ENCODE assay signal across 12 mouse cellular contexts in genomic region chr11:46092121-46092520, GRCm38 (mm10). TPM values are rescaled to one million over a fixed set of nuclear protein-coding genes. Genes with fewer than 3 reads are reported as not detected.
DNase-seq lines count a peak whose midpoint lies in the region; ATAC-seq and TF ChIP-seq lines count a peak whose summit lies in the region.
"Had no signal": no experiment of that assay in that cellular context is flagged by ENCODE, and none has a peak within 500 bp of the region (broad histone marks: within the 10 kb centered on the region; RNA-seq: fewer than 3 reads in every experiment).

No protein-coding gene starts in this region.

- H3K4me2 ChIP-seq in heart, embryonic 11.5 days: no peak overlapping the region
- no peak overlapping the region for H3K4me2 ChIP-seq in liver, embryonic 13.5 days
- H3K4me2 ChIP-seq in liver, postnatal 0 days (ENCODE audit: low read depth, low read length): no peak overlapping the region
- no peak overlapping the region for H3K4me2 ChIP-seq in stomach, embryonic 16.5 days (ENCODE audit: low read depth, low read length)

- peaks cover 13% of the 10 kb centered on the region; the same call in 1 of the 2 replicates for H3K36me3 ChIP-seq in heart, embryonic 11.5 days (ENCODE audit: control insufficient read depth, insufficient read depth, low read length)
- no peaks in the 10 kb centered on the region for H3K36me3 ChIP-seq in liver, embryonic 13.5 days
- H3K36me3 ChIP-seq in liver, postnatal 0 days (replicated peaks; ENCODE audit: insufficient read depth, low read length): no peaks in the 10 kb centered on the region
- peaks cover 3% of the 10 kb centered on the region; the same call in 1 of the 2 replicates for H3K36me3 ChIP-seq in stomach, embryonic 16.5 days (ENCODE audit: control insufficient read depth, insufficient read depth, low read length)

- H3K27me3 ChIP-seq in heart, embryonic 11.5 days (ENCODE audit: control insufficient read depth, insufficient read depth, low read length): no peaks in the 10 kb centered on the region
- no peaks in the 10 kb centered on the region for H3K27me3 ChIP-seq in liver, embryonic 13.5 days
- no peaks in the 10 kb centered on the region for H3K27me3 ChIP-seq in liver, postnatal 0 days (ENCODE audit: insufficient read depth, low read length)
- H3K27me3 ChIP-seq in stomach, embryonic 16.5 days (ENCODE audit: control insufficient read depth, insufficient read depth, low read length): no peaks in the 10 kb centered on the region

- no peak overlapping the region for H3K4me3 ChIP-seq in heart, embryonic 11.5 days (ENCODE audit: low read depth, low read length)
- no peak overlapping the region for H3K4me3 ChIP-seq in liver, embryonic 13.5 days (replicated peaks)
- H3K4me3 ChIP-seq in liver, postnatal 0 days (ENCODE audit: low read depth, low read length): no peak overlapping the region
- H3K4me3 ChIP-seq in stomach, embryonic 16.5 days (replicated peaks; ENCODE audit: low read length): no peak overlapping the region
- H3K4me3 ChIP-seq: erythroblast, embryonic 14.5 days; hindbrain, embryonic 10.5 days; myocyte had no signal

- no peak for TF ChIP-seq CTCF in liver, postnatal 0 days (IDR thresholded peaks at IDR 0.05; ENCODE audit: low read depth)

- no peak for DNase-seq in heart, postnatal 14 days
- no peak for DNase-seq in liver, embryonic 13.5 days
- no peak for DNase-seq in liver, postnatal 0 days
- peak; percentile 60 to 67 for DNase-seq in heart, postnatal 10 days
- no peak for DNase-seq in kidney, postnatal 4 days
- DNase-seq: cerebellum, adult 8-10 months; lung, postnatal 4 days had no signal

- 0 out of 2 replicates have a peak overlapping the region, but pooled peaks have one; percentile 66 for H3K27ac ChIP-seq in heart, embryonic 11.5 days (ENCODE audit: low read depth, low read length)
- H3K27ac ChIP-seq in liver, embryonic 13.5 days: 0 out of 2 replicates have a peak overlapping the region, but pooled peaks have one; percentile 8
- H3K27ac ChIP-seq in liver, postnatal 0 days (ENCODE audit: low read depth): no peak overlapping the region
- peak overlapping the region; percentile 9 for H3K27ac ChIP-seq in stomach, embryonic 16.5 days (ENCODE audit: low read length)
- H3K27ac ChIP-seq: hindbrain, embryonic 10.5 days had no signal

- H3K4me1 ChIP-seq in heart, embryonic 11.5 days (ENCODE audit: control insufficient read depth, insufficient read depth, low read length): peaks cover 55% of the 10 kb centered on the region
- peaks cover 43% of the 10 kb centered on the region for H3K4me1 ChIP-seq in liver, embryonic 13.5 days (replicated peaks)
- H3K4me1 ChIP-seq in liver, postnatal 0 days (ENCODE audit: insufficient read depth): peaks cover 26% of the 10 kb centered on the region
- peaks cover 26% of the 10 kb centered on the region for H3K4me1 ChIP-seq in stomach, embryonic 16.5 days (ENCODE audit: control insufficient read depth, insufficient read depth, low read length)

- intact Hi-C loops in heart, postnatal 14 days (cut with DNase I): no loop called here
- intact Hi-C loops in heart, postnatal 10 days (cut with DNase I): loop anchor here (5.0 kb wide), 1 partner anchor 35 kb away; the partner anchor contains the start of gene Adam19

- 81% methylated on average over 4 of the region's 4 CpGs for WGBS in heart, embryonic 11.5 days (ENCODE audit: insufficient replicate concordance)
- 83% methylated on average over 4 of the region's 4 CpGs for WGBS in liver, embryonic 13.5 days (ENCODE audit: insufficient replicate concordance)
- WGBS in liver, postnatal 0 days (ENCODE audit: insufficient replicate concordance): 80% methylated on average over 4 of the region's 4 CpGs
- 63% methylated on average over 4 of the region's 4 CpGs for WGBS in stomach, embryonic 16.5 days

- no peaks in the 10 kb centered on the region for H3K9me3 ChIP-seq in heart, embryonic 11.5 days (replicated peaks; ENCODE audit: control insufficient read depth, low read length)
- H3K9me3 ChIP-seq in liver, embryonic 13.5 days (replicated peaks): no peaks in the 10 kb centered on the region
- H3K9me3 ChIP-seq in liver, postnatal 0 days (ENCODE audit: low read length): no peaks in the 10 kb centered on the region
- H3K9me3 ChIP-seq in stomach, embryonic 16.5 days (replicated peaks; ENCODE audit: control insufficient read depth, low read length): no peaks in the 10 kb centered on the region
- H3K9me3 ChIP-seq: hindbrain, embryonic 10.5 days had no signal

- ATAC-seq in heart, embryonic 11.5 days (replicated peaks; ENCODE audit: insufficient number of reproducible peaks, low FRiP score, low TSS enrichment): no peak
- ATAC-seq in liver, embryonic 13.5 days (ENCODE audit: low read depth): no peak
- ATAC-seq in liver, postnatal 0 days: no peak
- no peak for ATAC-seq in stomach, embryonic 16.5 days (ENCODE audit: insufficient read depth, low FRiP score)

- no peak for TF ChIP-seq EP300 in liver, postnatal 0 days (IDR thresholded peaks at IDR 0.05; ENCODE audit: low read depth)

- H3K9ac ChIP-seq in heart, embryonic 11.5 days (ENCODE audit: low read depth, low read length): 0 out of 2 replicates have a peak overlapping the region, but pooled peaks have one; percentile 6
- H3K9ac ChIP-seq in liver, embryonic 13.5 days: no peak overlapping the region
- H3K9ac ChIP-seq in liver, postnatal 0 days (replicated peaks): no peak overlapping the region
- H3K9ac ChIP-seq in stomach, embryonic 16.5 days (ENCODE audit: low read length): no peak overlapping the region

RNA-seq across cellular contexts. Expression of gene Adam19, which starts 36.3 kb away (rescaled TPM):
- polyA plus RNA-seq in heart, embryonic 11.5 days (2014; fragmentation: Nextera tagmentation; extraction: Ambion mirVana): 24.4 and 31.7 TPM in 2 replicates
- 10 to 100 TPM; 56.8 to 77.7 TPM for total RNA-seq in heart, postnatal 14 days (2021)
- 1.1 and 1.6 TPM in 2 replicates for polyA plus RNA-seq in liver, embryonic 13.5 days (2015; fragmentation: Nextera tagmentation; extraction: Ambion mirVana)
- 1.0 and 1.1 TPM in 2 replicates for polyA plus RNA-seq in liver, postnatal 0 days (2015; fragmentation: Nextera tagmentation; extraction: Ambion mirVana)
- 100 to 1,000 TPM; 115 to 153 TPM for total RNA-seq in heart, postnatal 10 days (2021)
- polyA plus RNA-seq in stomach, embryonic 16.5 days (2015; fragmentation: Nextera tagmentation; extraction: Ambion mirVana): 22.0 and 22.4 TPM in 2 replicates

RNA-seq across cellular contexts. Expression of gene Gm12166, which starts 40.0 kb away (rescaled TPM):
- polyA plus RNA-seq in heart, embryonic 11.5 days (2014; fragmentation: Nextera tagmentation; extraction: Ambion mirVana): 2.4 and 9.0 TPM in 2 replicates
- 1 to 10 TPM; 2.3 to 3.1 TPM for total RNA-seq in heart, postnatal 14 days (2021)
- 3.0 and 3.3 TPM in 2 replicates for polyA plus RNA-seq in liver, embryonic 13.5 days (2015; fragmentation: Nextera tagmentation; extraction: Ambion mirVana)
- 3.6 and 5.2 TPM in 2 replicates for polyA plus RNA-seq in liver, postnatal 0 days (2015; fragmentation: Nextera tagmentation; extraction: Ambion mirVana)
- total RNA-seq in heart, postnatal 10 days (2021): 1 to 10 TPM; 2.5 to 3.4 TPM
- polyA plus RNA-seq in stomach, embryonic 16.5 days (2015; fragmentation: Nextera tagmentation; extraction: Ambion mirVana): 4.7 and 7.9 TPM in 2 replicates

Comparison
In these comparisons a context has a peak if more than half of its experiments do, and no peak if none do; other contexts are left out.
1. DNase-seq: peak in heart, postnatal 10 days (2 of 2); none in heart, postnatal 14 days (0 of 2), liver, embryonic 13.5 days (single experiment), liver, postnatal 0 days (single experiment) and kidney, postnatal 4 days (0 of 2).